Mouse (Mus musculus): Measurements from ENCODE around the gene Speg. TPM values are rescaled to one million over a fixed set of nuclear protein-coding genes. Genes with fewer than 3 reads are reported as not detected.

Speg gene
- polyA plus RNA-seq, 1 experiment from 2014 or later = 9.4 TPM

GRCm38 (mm10) chr1:75399755-75400492 is 24.8 kb downstream of the Speg start:
- H3K36me3 ChIP-seq (replicated peaks) = no peaks in the 10 kb centered on the region
- no peak overlapping the region; the same call in 1 of the 2 replicates for H3K27ac ChIP-seq (replicated peaks)
- peak; percentile 56 for ATAC-seq (ENCODE audit: insufficient read depth)
- peaks cover 5% of the 10 kb centered on the region; the same call in 1 of the 2 replicates for H3K27me3 ChIP-seq
- H3K4me1 ChIP-seq (replicated peaks) = peaks cover 19% of the 10 kb centered on the region
- 13% methylated on average over 15 of the region's 15 CpGs for WGBS (ENCODE audit: insufficient replicate concordance)
- H3K4me2 ChIP-seq = peak overlapping the region; percentile 40
- peak overlapping the region; percentile 16 for H3K4me3 ChIP-seq (replicated peaks)
- no peaks in the 10 kb centered on the region for H3K9me3 ChIP-seq (replicated peaks)
- no peak overlapping the region for H3K9ac ChIP-seq

- no peak overlapping the region for H3K27ac ChIP-seq (replicated peaks)
- no peaks in the 10 kb centered on the region for H3K9me3 ChIP-seq (replicated peaks)
- WGBS (ENCODE audit: insufficient replicate concordance) = 19% methylated on average over 6 of the region's 6 CpGs
- peak overlapping the region; percentile 40 for H3K4me2 ChIP-seq
- peak overlapping the region; percentile 16 for H3K4me3 ChIP-seq (replicated peaks)
- no peaks in the 10 kb centered on the region for H3K36me3 ChIP-seq (replicated peaks)
- peaks cover 19% of the 10 kb centered on the region for H3K4me1 ChIP-seq (replicated peaks)
- H3K27me3 ChIP-seq = peaks cover 5% of the 10 kb centered on the region; the same call in 1 of the 2 replicates
- peak; percentile 20; the same call in 1 of the 2 replicates for ATAC-seq (ENCODE audit: insufficient read depth)
- no peak overlapping the region for H3K9ac ChIP-seq
Observed at GRCm38 (mm10) chr1:75400493-75401115, 25.5 kb downstream of the Speg start.

- no peaks in the 10 kb centered on the region; the same call in 1 of the 2 replicates for H3K27me3 ChIP-seq
- 0 out of 2 replicates have a peak, but pooled peaks cover 2% of the 10 kb centered on the region for H3K4me1 ChIP-seq (replicated peaks)
- H3K4me3 ChIP-seq (replicated peaks) = no peak overlapping the region
- no peaks in the 10 kb centered on the region for H3K9me3 ChIP-seq (replicated peaks)
- H3K27ac ChIP-seq (replicated peaks) = no peak overlapping the region
- H3K36me3 ChIP-seq (replicated peaks) = no peaks in the 10 kb centered on the region
- WGBS (ENCODE audit: insufficient replicate concordance) = 62% methylated on average over 3 of the region's 3 CpGs
- ATAC-seq (ENCODE audit: insufficient read depth) = no peak
- H3K4me2 ChIP-seq = no peak overlapping the region
- H3K9ac ChIP-seq = no peak overlapping the region
Observed at GRCm38 (mm10) chr1:75405547-75405946, 30.4 kb downstream of the Speg start.

- Histone ChIP-seq H3K4me2 (no peak overlapping the region), H3K9me3 (replicated peaks) (no peaks in the 10 kb centered on the region), H3K4me3 (replicated peaks) (no peak overlapping the region), H3K4me1 (replicated peaks) (no peaks in the 10 kb centered on the region), H3K27ac (replicated peaks) (no peak overlapping the region), H3K36me3 (replicated peaks) (no peaks in the 10 kb centered on the region), H3K27me3 (no peaks in the 10 kb centered on the region), H3K9ac (no peak overlapping the region)
- ATAC-seq (ENCODE audit: insufficient read depth) = no peak
- WGBS (ENCODE audit: insufficient replicate concordance) = 74% methylated on average over 15 of the region's 15 CpGs
Observed at GRCm38 (mm10) chr1:75406173-75406572, 31.1 kb downstream of the Speg start.

DNA sequence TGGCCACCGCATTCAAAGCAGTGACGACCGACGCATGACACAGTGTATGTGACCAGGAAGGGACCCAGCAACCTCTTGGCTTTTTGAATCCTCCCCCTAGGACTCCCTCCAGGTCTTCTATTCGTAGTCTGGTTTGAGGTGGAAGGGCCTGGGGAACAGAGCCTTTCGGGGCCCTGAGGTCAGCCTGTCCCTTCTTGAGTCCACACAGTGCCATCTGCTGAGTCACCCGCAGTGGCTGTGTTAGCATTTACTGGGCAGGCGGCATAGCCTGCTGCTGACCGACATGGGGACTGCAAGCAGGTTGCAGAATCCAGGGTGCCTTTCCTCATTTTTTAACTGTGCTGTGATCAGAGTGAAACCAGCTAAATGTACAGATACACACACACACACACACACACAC is 32.0 kb downstream of the Speg start:
- no peak overlapping the region for H3K27ac ChIP-seq (replicated peaks)
- no peaks in the 10 kb centered on the region for H3K36me3 ChIP-seq (replicated peaks)
- H3K4me1 ChIP-seq (replicated peaks) = no peaks in the 10 kb centered on the region
- H3K9me3 ChIP-seq (replicated peaks) = no peaks in the 10 kb centered on the region
- no peak overlapping the region for H3K4me2 ChIP-seq
- no peak for ATAC-seq (ENCODE audit: insufficient read depth)
- H3K27me3 ChIP-seq = no peaks in the 10 kb centered on the region
- WGBS (ENCODE audit: insufficient replicate concordance) = 74% methylated on average over 9 of the region's 9 CpGs
- no peak overlapping the region for H3K4me3 ChIP-seq (replicated peaks)
- H3K9ac ChIP-seq = no peak overlapping the region

DNA sequence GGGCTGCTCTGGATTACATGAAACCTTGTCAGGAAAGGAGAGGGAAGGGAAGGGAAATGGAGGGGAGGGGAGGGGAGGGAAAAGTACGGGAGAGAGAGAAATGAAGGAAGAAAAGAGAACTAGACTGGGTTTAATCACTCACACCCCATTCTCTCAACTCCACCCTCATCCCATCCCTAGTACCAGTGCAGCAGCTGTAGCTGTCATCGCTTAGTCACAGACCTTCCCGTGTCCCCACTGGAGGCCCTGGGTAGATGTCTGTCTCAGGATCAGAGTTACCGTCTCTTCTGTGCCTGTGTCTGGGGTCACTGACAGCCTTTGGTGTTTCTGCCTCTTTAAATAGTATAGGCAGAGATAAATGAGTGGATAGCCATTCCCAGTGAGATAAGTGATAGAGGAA is 33.1 kb downstream of the Speg start:
- WGBS (ENCODE audit: insufficient replicate concordance) = 61% methylated on average over 4 of the region's 4 CpGs
- no peaks in the 10 kb centered on the region for H3K27me3 ChIP-seq
- H3K36me3 ChIP-seq (replicated peaks) = no peaks in the 10 kb centered on the region
- no peaks in the 10 kb centered on the region for H3K4me1 ChIP-seq (replicated peaks)
- H3K9me3 ChIP-seq (replicated peaks) = no peaks in the 10 kb centered on the region
- H3K4me2 ChIP-seq = no peak overlapping the region
- no peak overlapping the region for H3K4me3 ChIP-seq (replicated peaks)
- ATAC-seq (ENCODE audit: insufficient read depth) = no peak
- no peak overlapping the region for H3K27ac ChIP-seq (replicated peaks)
- H3K9ac ChIP-seq = no peak overlapping the region

DNA sequence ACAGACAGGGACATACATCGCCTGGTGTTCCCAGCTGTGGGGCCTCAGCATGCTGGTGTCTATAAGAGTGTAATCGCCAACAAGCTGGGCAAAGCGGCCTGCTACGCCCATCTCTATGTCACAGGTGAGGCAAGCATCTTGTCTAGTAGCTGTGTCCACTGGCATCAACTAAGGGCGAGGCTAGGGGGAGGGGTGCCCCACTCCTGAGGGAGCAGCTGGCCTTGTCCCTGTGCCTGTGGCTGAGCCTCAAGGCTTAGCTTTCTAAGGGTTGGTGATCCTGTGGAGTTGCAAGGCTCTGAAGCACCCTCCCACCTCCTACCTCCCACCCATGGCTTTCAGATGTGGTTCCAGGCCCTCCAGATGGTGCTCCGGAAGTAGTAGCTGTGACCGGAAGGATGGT is 34.9 kb downstream of the Speg start:
- Histone ChIP-seq H3K4me2 (no peak overlapping the region), H3K36me3 (replicated peaks) (no peaks in the 10 kb centered on the region), H3K9me3 (replicated peaks) (no peaks in the 10 kb centered on the region), H3K4me1 (replicated peaks) (no peaks in the 10 kb centered on the region), H3K4me3 (replicated peaks) (no peak overlapping the region), H3K27me3 (no peaks in the 10 kb centered on the region; the same call in 1 of the 2 replicates), H3K27ac (replicated peaks) (no peak overlapping the region), H3K9ac (no peak overlapping the region)
- ATAC-seq (ENCODE audit: insufficient read depth) = no peak
- 68% methylated on average over 7 of the region's 7 CpGs for WGBS (ENCODE audit: insufficient replicate concordance)

- Histone ChIP-seq H3K27me3 (no peaks in the 10 kb centered on the region; the same call in 1 of the 2 replicates), H3K4me3 (replicated peaks) (no peak overlapping the region), H3K9ac (no peak overlapping the region), H3K4me1 (replicated peaks) (no peaks in the 10 kb centered on the region), H3K4me2 (no peak overlapping the region), H3K9me3 (replicated peaks) (no peaks in the 10 kb centered on the region), H3K27ac (replicated peaks) (no peak overlapping the region), H3K36me3 (replicated peaks) (no peaks in the 10 kb centered on the region)
- 64% methylated on average over 3 of the region's 3 CpGs for WGBS (ENCODE audit: insufficient replicate concordance)
- ATAC-seq (ENCODE audit: insufficient read depth) = no peak
Observed at GRCm38 (mm10) chr1:75412196-75412595, 37.1 kb downstream of the Speg start.

GRCm38 (mm10) chr1:75413749-75414148 is 38.7 kb downstream of the Speg start:
- no peak overlapping the region for H3K9ac ChIP-seq
- no peaks in the 10 kb centered on the region; the same call in 1 of the 2 replicates for H3K27me3 ChIP-seq
- H3K36me3 ChIP-seq (replicated peaks) = no peaks in the 10 kb centered on the region
- H3K4me1 ChIP-seq (replicated peaks) = no peaks in the 10 kb centered on the region
- H3K9me3 ChIP-seq (replicated peaks) = no peaks in the 10 kb centered on the region
- ATAC-seq (ENCODE audit: insufficient read depth) = no peak
- H3K4me2 ChIP-seq = no peak overlapping the region
- WGBS (ENCODE audit: insufficient replicate concordance) = 50% methylated on average over 3 of the region's 3 CpGs
- no peak overlapping the region for H3K4me3 ChIP-seq (replicated peaks)
- no peak overlapping the region for H3K27ac ChIP-seq (replicated peaks)

GRCm38 (mm10) chr1:75421794-75422193 is 46.7 kb downstream of the Speg start:
- no peak for ATAC-seq (ENCODE audit: insufficient read depth)
- no peak overlapping the region for H3K27ac ChIP-seq (replicated peaks)
- peaks cover 11% of the 10 kb centered on the region for H3K4me1 ChIP-seq (replicated peaks)
- no peaks in the 10 kb centered on the region for H3K36me3 ChIP-seq (replicated peaks)
- H3K27me3 ChIP-seq = peaks cover 71% of the 10 kb centered on the region
- no peak overlapping the region for H3K4me2 ChIP-seq
- no peaks in the 10 kb centered on the region for H3K9me3 ChIP-seq (replicated peaks)
- 6% methylated on average over 20 of the region's 20 CpGs for WGBS (ENCODE audit: insufficient replicate concordance)
- H3K9ac ChIP-seq = no peak overlapping the region
- no peak overlapping the region for H3K4me3 ChIP-seq (replicated peaks)

- peaks cover 76% of the 10 kb centered on the region for H3K27me3 ChIP-seq
- H3K27ac ChIP-seq (replicated peaks) = no peak overlapping the region
- no peak for ATAC-seq (ENCODE audit: insufficient read depth)
- H3K4me2 ChIP-seq = peak overlapping the region; percentile 52
- H3K4me3 ChIP-seq (replicated peaks) = peak overlapping the region; percentile 23; the same call in 1 of the 2 replicates
- no peaks in the 10 kb centered on the region for H3K36me3 ChIP-seq (replicated peaks)
- H3K4me1 ChIP-seq (replicated peaks) = peaks cover 11% of the 10 kb centered on the region
- no peaks in the 10 kb centered on the region for H3K9me3 ChIP-seq (replicated peaks)
- H3K9ac ChIP-seq = no peak overlapping the region
- 4% methylated on average over 32 of the region's 32 CpGs for WGBS (ENCODE audit: insufficient replicate concordance)
Observed at GRCm38 (mm10) chr1:75422216-75422822, 47.2 kb downstream of the Speg start.
